Mouse (Mus musculus) CH12.LX (cell line): ENCODE measurements at regions not wholly inside any gene's neighbourhood (a gene's known extent, or its start where the extent isn't known, plus 50 kb on each side); places are given as distances from the start of the nearest gene placed in this dataset.

Experiments used
- EP300 ChIP-seq: IDR thresholded peaks from 2 replicates; pipeline ENCODE4 v1.6.1; 2011; ENCODE audit warnings: low read length, improper control_type of control experiment
- JUND ChIP-seq: conservative IDR thresholded peaks from 2 replicates; pipeline ENCODE4 v1.6.1; 2011; ENCODE audit warnings: low read depth, low read length, improper control_type of control experiment
- POLR2A ChIP-seq: IDR thresholded peaks from 2 replicates; pipeline ENCODE4 v1.6.1; 2011; ENCODE audit warnings: low read depth, mild to moderate bottlenecking, improper control_type of control experiment, low read length
- POLR2AphosphoS2 ChIP-seq: IDR thresholded peaks from 2 replicates; pipeline ENCODE4 v1.6.1; 2011; ENCODE audit warnings: low read depth, low read length, improper control_type of control experiment
- SMC3 ChIP-seq: IDR thresholded peaks from 2 replicates; pipeline ENCODE4 v1.6.1; 2011; ENCODE audit warnings: low read depth, low read length, improper control_type of control experiment
- TBP ChIP-seq: conservative IDR thresholded peaks from 2 replicates; pipeline ENCODE4 v1.6.1; 2011; ENCODE audit warnings: low read depth, low read length, improper control_type of control experiment

DNA sequence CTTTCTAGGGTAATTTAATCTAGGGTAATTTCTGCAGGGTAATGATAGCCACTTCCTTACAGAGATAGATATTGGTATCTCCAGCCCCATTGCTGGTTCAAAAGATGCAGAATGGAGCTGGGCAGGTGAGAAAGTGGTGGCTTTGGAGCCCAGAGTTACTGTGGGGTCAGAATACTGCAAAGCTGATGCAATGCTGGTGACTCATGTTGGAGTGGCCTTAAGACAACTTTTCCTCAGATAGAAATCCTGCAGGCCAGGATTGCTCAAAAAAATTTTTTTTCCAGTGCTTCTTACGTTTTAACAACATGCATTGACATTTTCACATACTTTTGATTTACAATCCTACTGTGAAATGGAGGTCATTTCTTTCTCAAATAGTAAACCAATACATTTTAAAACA, 305.8 kb downstream of the Isl1 start:
- TF ChIP-seq POLR2A = no peak
- no peak for TF ChIP-seq SMC3
- no peak for TF ChIP-seq JUND
- TF ChIP-seq EP300 = no peak
- TF ChIP-seq POLR2AphosphoS2 = no peak
- no peak for TF ChIP-seq TBP
